Mouse (Mus musculus) layer of hippocampus, postnatal 14 days (tissue): ENCODE results near the gene Ahr. TPM values are rescaled to one million over a fixed set of nuclear protein-coding genes. Genes with fewer than 3 reads are reported as not detected.

ENCODE experiments used
- DNase-seq, 2 experiments: peaks; one replicate each; pipeline ENCODE4 v3.0.0; 2021 to 2022; ENCODE audit warnings: low spot score in 2 of 2, mixed read lengths in 1 of 2
- long read RNA-seq, 2 experiments: library from polyadenylated mRNA; stranded (forward); transcript quantifications; one replicate each; pipeline ENCODE4 v2.0.0; 2021
- total RNA-seq, 2 experiments: library from RNA; stranded (reverse); gene quantifications; 2 replicates each; pipeline ENCODE4 v1.2.3; 2021

The Ahr gene
- 10 to 100 TPM in 1 of 2 experiments, 1 to 10 TPM in 1; 9.7 to 10.1 TPM for total RNA-seq
- long read RNA-seq, experiment 1, full-length matches to known transcripts, result 7 of 7 reads
- long read RNA-seq, experiment 1, partial matches to known transcripts, result 0 of 7 reads
- long read RNA-seq, experiment 1, other reads (novel, unspliced or antisense), result 0 of 7 reads
- long read RNA-seq, experiment 2, full-length matches to known transcripts, result 6 of 7 reads
- long read RNA-seq, experiment 2, partial matches to known transcripts, result 0 of 7 reads
- long read RNA-seq, experiment 2, other reads (novel, unspliced or antisense), result 1 of 7 reads

GRCm38 (mm10) chr12:35534754-35535236 lies at the start of gene Ahr:
Gene Ahr, minus strand, starts transcription at chr12:35535038.
- peak; percentile 70 to 81 for DNase-seq

GRCm38 (mm10) chr12:35578826-35579225 lies 44.0 kb upstream of the Ahr start:
- peak; percentile 8 to 45 for DNase-seq

GRCm38 (mm10) chr12:35576107-35576506 lies 41.3 kb upstream of the Ahr start:
- DNase-seq, result no peak

- no peak for DNase-seq
These were observed 38.9 kb upstream of the Ahr start for GRCm38 (mm10) chr12:35573713-35574112.

- DNase-seq, result no peak
These were observed 28.0 kb upstream of the Ahr start for GRCm38 (mm10) chr12:35562826-35563225.

GRCm38 (mm10) chr12:35558868-35559267 lies 24.0 kb upstream of the Ahr start:
- DNase-seq, result no peak

- no peak for DNase-seq
These were observed 21.1 kb upstream of the Ahr start for GRCm38 (mm10) chr12:35555925-35556324.

- no peak for DNase-seq
These were observed 19.5 kb upstream of the Ahr start for GRCm38 (mm10) chr12:35554309-35554708.

GRCm38 (mm10) chr12:35553174-35553573 lies 18.3 kb upstream of the Ahr start:
- no peak for DNase-seq

GRCm38 (mm10) chr12:35550299-35550698 lies 15.5 kb upstream of the Ahr start:
- DNase-seq, result no peak

- no peak for DNase-seq
These were observed 8.0 kb upstream of the Ahr start for GRCm38 (mm10) chr12:35542836-35543235.

- DNase-seq, result no peak
These were observed 4.0 kb upstream of the Ahr start for GRCm38 (mm10) chr12:35538843-35539242.

GRCm38 (mm10) chr12:35534114-35534753 lies 604 bp downstream of the Ahr start:
- DNase-seq, result peak; percentile 12 to 14

GRCm38 (mm10) chr12:35533748-35534113 lies 1.1 kb downstream of the Ahr start:
- no peak for DNase-seq

- no peak for DNase-seq
These were observed 1.7 kb downstream of the Ahr start for GRCm38 (mm10) chr12:35533133-35533532.

- DNase-seq, result peak; percentile 52 to 82
These were observed 2.7 kb downstream of the Ahr start for GRCm38 (mm10) chr12:35532151-35532550.

GRCm38 (mm10) chr12:35530587-35530986 lies 4.3 kb downstream of the Ahr start:
- DNase-seq, result no peak

- DNase-seq, result no peak
These were observed 7.4 kb downstream of the Ahr start for GRCm38 (mm10) chr12:35527429-35527828.

- no peak for DNase-seq
These were observed 12.2 kb downstream of the Ahr start for GRCm38 (mm10) chr12:35522585-35523103.

GRCm38 (mm10) chr12:35515621-35516020 lies 19.2 kb downstream of the Ahr start:
- DNase-seq, result no peak

- no peak for DNase-seq
These were observed 20.2 kb downstream of the Ahr start for GRCm38 (mm10) chr12:35514671-35515070.

- DNase-seq, result no peak
These were observed 24.1 kb downstream of the Ahr start for GRCm38 (mm10) chr12:35510711-35511110.
